Mouse (Mus musculus) c-Kit-positive CD71-positive TER-119-negative erythroid progenitor cells, embryonic 14.5 days (primary cell): ENCODE results near the gene Rsl24d1.
"Not testable (repeated sequence)": the region's sequence is repeated elsewhere in the genome, so short reads cannot be mapped to it uniquely, and the experiment has no call there.

ENCODE experiments used
- DNase-seq: peaks from one replicate; pipeline ENCODE4 v3.0.0-alpha.2; 2013; ENCODE audit warnings: low read depth

Rsl24d1 gene

GRCm38 (mm10) chr9:73102181-73102580 is 11.0 kb upstream of the Rsl24d1 start, which contains the start of gene Gm20509:
TSS of gene Gm20509 (plus strand) at chr9:73102470.
- no peak for DNase-seq

GRCm38 (mm10) chr9:73103159-73103879 is 9.9 kb upstream of the Rsl24d1 start:
- no peak for DNase-seq

- DNase-seq, result no peak
Measured at GRCm38 (mm10) chr9:73103880-73104198, 9.4 kb upstream of the Rsl24d1 start.

- no peak for DNase-seq
Measured at GRCm38 (mm10) chr9:73105141-73105540, 8.1 kb upstream of the Rsl24d1 start.

GRCm38 (mm10) chr9:73105771-73106170 is 7.5 kb upstream of the Rsl24d1 start:
- DNase-seq, result no peak

- not testable (repeated sequence) for DNase-seq
Measured at GRCm38 (mm10) chr9:73116704-73117103, 3.5 kb downstream of the Rsl24d1 start.

- no peak for DNase-seq
Measured at GRCm38 (mm10) chr9:73118012-73118411, 4.8 kb downstream of the Rsl24d1 start.

- no peak for DNase-seq
Measured at GRCm38 (mm10) chr9:73121735-73122134, 8.5 kb downstream of the Rsl24d1 start.

- no peak for DNase-seq
Measured at GRCm38 (mm10) chr9:73125043-73125570, 11.9 kb downstream of the Rsl24d1 start.

- no peak for DNase-seq
Measured at GRCm38 (mm10) chr9:73127457-73127856, 14.2 kb downstream of the Rsl24d1 start.

GRCm38 (mm10) chr9:73129875-73130274 is 16.6 kb downstream of the Rsl24d1 start:
- DNase-seq, result no peak

- DNase-seq, result no peak
Measured at GRCm38 (mm10) chr9:73130529-73130928, 17.3 kb downstream of the Rsl24d1 start.

GRCm38 (mm10) chr9:73137341-73137886 is 24.2 kb downstream of the Rsl24d1 start:
- DNase-seq, result no peak

- DNase-seq, result no peak
Measured at GRCm38 (mm10) chr9:73154347-73154746, 41.1 kb downstream of the Rsl24d1 start.

GRCm38 (mm10) chr9:73157968-73158367 is 44.7 kb downstream of the Rsl24d1 start:
- no peak for DNase-seq

GRCm38 (mm10) chr9:73159265-73159664 is 46.0 kb downstream of the Rsl24d1 start:
- DNase-seq, result peak; percentile 6

- peak; percentile 62 for DNase-seq
Measured at GRCm38 (mm10) chr9:73162571-73163333, 49.5 kb downstream of the Rsl24d1 start.

- DNase-seq, result no peak
Measured at GRCm38 (mm10) chr9:73165631-73166030, 52.4 kb downstream of the Rsl24d1 start.
